Mouse (Mus musculus) midbrain, embryonic 16.5 days (tissue): ENCODE data around the gene Ephb3. TPM values are rescaled to one million over a fixed set of nuclear protein-coding genes. Genes with fewer than 3 reads are reported as not detected.
A peak's percentile ranks its signal among the peaks of the same experiment; 100 is the strongest.

ENCODE experiments used
- ATAC-seq: fragments of 200-750 bp; cut with Nextera tagmentation; 2 replicates; pipeline ENCODE4 v1.8.0; 2017; ENCODE audit warnings: moderate TSS enrichment
- H3K27ac ChIP-seq: fragments of 300-500 bp; sonication (generic); 2 replicates; pipeline ENCODE4 v1.5.1; 2014; ENCODE audit warnings: mild to moderate bottlenecking, low read length, mixed read lengths
- H3K27me3 ChIP-seq: fragments of 300-500 bp; sonication (generic); 2 replicates; pipeline ENCODE4 v1.6.1; 2014; ENCODE audit warnings: low read depth, low read length, mixed read lengths; ENCODE audit not compliant: control insufficient read depth, insufficient read depth
- H3K36me3 ChIP-seq: fragments of 300-500 bp; sonication (generic); 2 replicates; pipeline ENCODE4 v1.6.1; 2014; ENCODE audit warnings: mild to moderate bottlenecking, low read length, moderate library complexity, mixed read lengths; ENCODE audit not compliant: control insufficient read depth, insufficient read depth
- H3K4me1 ChIP-seq: fragments of 300-500 bp; sonication (generic); 2 replicates; pipeline ENCODE4 v1.6.1; 2014; ENCODE audit warnings: mild to moderate bottlenecking, low read length, mixed read lengths; ENCODE audit not compliant: control insufficient read depth, insufficient read depth
- H3K4me2 ChIP-seq: fragments of 300-500 bp; sonication (generic); 2 replicates; pipeline ENCODE4 v1.6.1; 2014; ENCODE audit warnings: mild to moderate bottlenecking, low read length, mixed read lengths
- H3K4me3 ChIP-seq: fragments of 300-500 bp; sonication (generic); 2 replicates; pipeline ENCODE4 v1.5.1; 2014; ENCODE audit warnings: low read depth, mild to moderate bottlenecking, low read length, moderate library complexity, mixed read lengths
- H3K9ac ChIP-seq: fragments of 300-500 bp; sonication (generic); 2 replicates; pipeline ENCODE4 v1.6.1; 2014; ENCODE audit warnings: low read depth, low read length, mixed read lengths
- H3K9me3 ChIP-seq: fragments of 300-500 bp; sonication (generic); replicated peaks from 2 replicates; pipeline ENCODE4 v1.6.1; 2014; ENCODE audit warnings: mild to moderate bottlenecking, low read length, mixed read lengths; ENCODE audit not compliant: control insufficient read depth, poor library complexity, severe bottlenecking
- WGBS: fragments of 180-500 bp; shearing (Covaris S2); extraction: QIAGEN DNeasy Blood & Tissue Kit; methylation state at CpG from one replicate; pipeline ENCODE4 v1.1.7; 2014; 5-methylcytosine and 5-hydroxymethylcytosine counted together
- polyA plus RNA-seq: library from polyadenylated mRNA; unstranded; fragments of >200 nt; fragmentation: Nextera tagmentation; extraction: Ambion mirVana; gene quantifications from 2 replicates; pipeline ENCODE4 v1.2.1, GENCODE M21; 2015

Ephb3 gene
- polyA plus RNA-seq, 1 experiment from 2014 or later = 11.3 TPM

GRCm38 (mm10) chr16:21198529-21198928 lies 6.0 kb upstream of the Ephb3 start:
- no peaks in the 10 kb centered on the region for H3K4me1 ChIP-seq
- H3K9ac ChIP-seq = no peak overlapping the region
- no peak overlapping the region for H3K4me3 ChIP-seq
- no peaks in the 10 kb centered on the region for H3K36me3 ChIP-seq
- WGBS = 10% methylated on average over 1 of the region's 1 CpGs
- H3K4me2 ChIP-seq = no peak overlapping the region
- H3K27ac ChIP-seq = no peak overlapping the region
- H3K27me3 ChIP-seq = no peaks in the 10 kb centered on the region
- no peak for ATAC-seq
- H3K9me3 ChIP-seq = no peaks in the 10 kb centered on the region

GRCm38 (mm10) chr16:21199426-21199825 lies 5.1 kb upstream of the Ephb3 start:
- H3K27ac ChIP-seq = no peak overlapping the region
- H3K36me3 ChIP-seq = no peaks in the 10 kb centered on the region
- no peaks in the 10 kb centered on the region for H3K27me3 ChIP-seq
- H3K9me3 ChIP-seq = no peaks in the 10 kb centered on the region
- WGBS = 59% methylated on average over 8 of the region's 8 CpGs
- no peak overlapping the region for H3K4me3 ChIP-seq
- H3K4me2 ChIP-seq = no peak overlapping the region
- ATAC-seq = no peak
- no peak overlapping the region for H3K9ac ChIP-seq
- peaks cover 3% of the 10 kb centered on the region; the same call in 1 of the 2 replicates for H3K4me1 ChIP-seq

GRCm38 (mm10) chr16:21202731-21203130 lies 1.8 kb upstream of the Ephb3 start:
- no peaks in the 10 kb centered on the region for H3K36me3 ChIP-seq
- WGBS = 84% methylated on average over 4 of the region's 4 CpGs

GRCm38 (mm10) chr16:21205093-21205886 lies 735 bp downstream of the Ephb3 start:
- Histone ChIP-seq H3K27me3 (no peaks in the 10 kb centered on the region), H3K4me1 (peaks cover 34% of the 10 kb centered on the region), H3K27ac (peak overlapping the region; percentile 69), H3K9ac (peak overlapping the region; percentile 80), H3K4me2 (peak overlapping the region; percentile 64), H3K4me3 (peak overlapping the region; percentile 71), H3K9me3 (no peaks in the 10 kb centered on the region), H3K36me3 (no peaks in the 10 kb centered on the region)
- under 1% methylated on average over 60 of the region's 60 CpGs for WGBS
- ATAC-seq = peak; percentile 44

More at GRCm38 (mm10) chr16:21202731-21203130, 1.8 kb upstream of the Ephb3 start:
- Histone ChIP-seq H3K27me3 (no peaks in the 10 kb centered on the region), H3K4me2 (no peak overlapping the region), H3K4me1 (peaks cover 20% of the 10 kb centered on the region), H3K4me3 (no peak overlapping the region), H3K27ac (no peak overlapping the region), H3K9me3 (no peaks in the 10 kb centered on the region), H3K9ac (no peak overlapping the region)
- ATAC-seq = no peak

- H3K27me3 ChIP-seq = no peaks in the 10 kb centered on the region
- peak overlapping the region; percentile 64 for H3K4me2 ChIP-seq
- no peak for ATAC-seq
- H3K9me3 ChIP-seq = no peaks in the 10 kb centered on the region
- no peak overlapping the region for H3K27ac ChIP-seq
- H3K9ac ChIP-seq = no peak overlapping the region
- no peak overlapping the region for H3K4me3 ChIP-seq
- H3K36me3 ChIP-seq = no peaks in the 10 kb centered on the region
- 73% methylated on average over 4 of the region's 4 CpGs for WGBS
- H3K4me1 ChIP-seq = peaks cover 51% of the 10 kb centered on the region
Observed at GRCm38 (mm10) chr16:21208001-21208565, 3.5 kb downstream of the Ephb3 start.

GRCm38 (mm10) chr16:21209290-21209689 lies 4.7 kb downstream of the Ephb3 start:
- Histone ChIP-seq H3K9ac (no peak overlapping the region), H3K36me3 (no peaks in the 10 kb centered on the region), H3K4me3 (no peak overlapping the region), H3K27ac (no peak overlapping the region), H3K4me1 (peaks cover 47% of the 10 kb centered on the region), H3K9me3 (no peaks in the 10 kb centered on the region), H3K27me3 (no peaks in the 10 kb centered on the region), H3K4me2 (no peak overlapping the region)
- ATAC-seq = no peak
- 91% methylated on average over 3 of the region's 3 CpGs for WGBS

- Histone ChIP-seq H3K36me3 (no peaks in the 10 kb centered on the region), H3K9ac (no peak overlapping the region; the same call in 1 of the 2 replicates), H3K9me3 (no peaks in the 10 kb centered on the region), H3K4me2 (peak overlapping the region; percentile 71), H3K27ac (peak overlapping the region; percentile 69), H3K27me3 (no peaks in the 10 kb centered on the region), H3K4me3 (peak overlapping the region; percentile 41), H3K4me1 (peaks cover 51% of the 10 kb centered on the region)
- 16% methylated on average over 5 of the region's 5 CpGs for WGBS
- ATAC-seq = no peak
Observed at GRCm38 (mm10) chr16:21210204-21210603, 5.6 kb downstream of the Ephb3 start.

- Histone ChIP-seq H3K4me3 (peak overlapping the region; percentile 41), H3K9me3 (no peaks in the 10 kb centered on the region), H3K4me1 (peaks cover 55% of the 10 kb centered on the region), H3K36me3 (no peaks in the 10 kb centered on the region), H3K9ac (peak overlapping the region; percentile 60), H3K27me3 (no peaks in the 10 kb centered on the region), H3K4me2 (peak overlapping the region; percentile 71), H3K27ac (peak overlapping the region; percentile 69)
- 1% methylated on average over 22 of the region's 25 CpGs for WGBS
- peak; percentile 85 for ATAC-seq
Observed at GRCm38 (mm10) chr16:21210667-21211338, 6.2 kb downstream of the Ephb3 start.

- Histone ChIP-seq H3K9me3 (no peaks in the 10 kb centered on the region), H3K4me2 (peak overlapping the region; percentile 71), H3K4me3 (peak overlapping the region; percentile 41), H3K4me1 (peaks cover 57% of the 10 kb centered on the region), H3K9ac (peak overlapping the region; percentile 60), H3K27me3 (no peaks in the 10 kb centered on the region), H3K27ac (peak overlapping the region; percentile 69), H3K36me3 (no peaks in the 10 kb centered on the region)
- 42% methylated on average over 4 of the region's 4 CpGs for WGBS
- ATAC-seq = no peak; the same call in 1 of the 2 replicates
Observed at GRCm38 (mm10) chr16:21211501-21211900, 6.9 kb downstream of the Ephb3 start.
